Mouse (Mus musculus): ENCODE data around the gene Arhgap15. TPM values are rescaled to one million over a fixed set of nuclear protein-coding genes. Genes with fewer than 3 reads are reported as not detected.

The Arhgap15 gene
- polyA plus RNA-seq, 1 experiment from 2014 or later, result 2.0 TPM

DNA sequence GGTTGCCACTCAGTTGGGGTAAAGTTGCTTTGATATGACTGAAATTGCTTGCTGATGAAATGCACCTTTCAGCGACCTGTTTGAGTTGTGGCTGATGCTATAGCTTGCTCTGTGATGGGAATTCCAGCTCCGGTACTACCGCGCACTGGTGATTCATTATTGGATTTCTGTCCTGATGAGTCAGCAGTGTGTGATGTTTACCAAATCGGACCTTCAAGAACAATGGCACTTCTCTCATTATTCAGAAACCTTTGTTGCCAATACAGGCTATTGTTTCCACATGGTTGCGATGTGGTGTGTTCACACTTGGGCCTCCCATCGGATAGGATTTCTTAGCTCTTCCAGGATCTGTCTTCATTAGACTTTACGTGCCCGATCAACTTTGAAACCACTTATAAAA is 681.9 kb downstream of the Arhgap15 start:
- Histone ChIP-seq H3K27ac (replicated peaks) (no peak overlapping the region), H3K36me3 (no peaks in the 10 kb centered on the region), H3K4me3 (no peak overlapping the region), H3K4me1 (replicated peaks) (no peaks in the 10 kb centered on the region; the same call in 1 of the 2 replicates), H3K9me3 (no peaks in the 10 kb centered on the region), H3K9ac (no peak overlapping the region), H3K27me3 (no peaks in the 10 kb centered on the region), H3K4me2 (no peak overlapping the region)
- 79% methylated on average over 9 of the region's 9 CpGs for WGBS
- ATAC-seq (ENCODE audit: low read depth), result no peak

DNA sequence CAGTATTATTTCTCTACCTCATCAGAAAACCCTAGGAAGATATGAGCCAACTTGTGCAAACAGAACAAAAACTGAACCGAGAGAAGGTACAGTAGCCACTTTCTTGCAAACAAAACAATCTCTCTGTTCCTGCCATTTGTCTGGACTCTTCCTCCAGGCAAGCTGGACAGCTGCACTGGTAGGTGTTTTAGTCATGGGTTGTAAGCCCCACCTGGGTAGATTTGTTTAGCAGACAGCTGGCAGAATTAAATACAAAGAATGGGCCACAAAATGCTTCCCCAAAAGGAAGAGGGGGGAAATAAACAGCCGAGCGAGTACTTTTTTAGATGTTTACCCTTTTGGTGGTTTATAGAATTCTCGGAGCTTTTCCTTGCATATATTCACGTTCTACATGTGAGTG is 688.0 kb downstream of the Arhgap15 start:
- peaks cover 4% of the 10 kb centered on the region; the same call in 1 of the 2 replicates for H3K9me3 ChIP-seq
- 72% methylated on average over 5 of the region's 5 CpGs for WGBS
- no peaks in the 10 kb centered on the region for H3K36me3 ChIP-seq
- no peaks in the 10 kb centered on the region for H3K27me3 ChIP-seq
- H3K4me3 ChIP-seq, result no peak overlapping the region
- no peak overlapping the region for H3K27ac ChIP-seq (replicated peaks)
- ATAC-seq (ENCODE audit: low read depth), result no peak
- H3K4me1 ChIP-seq (replicated peaks), result no peaks in the 10 kb centered on the region; the same call in 1 of the 2 replicates
- H3K9ac ChIP-seq, result no peak overlapping the region
- no peak overlapping the region for H3K4me2 ChIP-seq

DNA sequence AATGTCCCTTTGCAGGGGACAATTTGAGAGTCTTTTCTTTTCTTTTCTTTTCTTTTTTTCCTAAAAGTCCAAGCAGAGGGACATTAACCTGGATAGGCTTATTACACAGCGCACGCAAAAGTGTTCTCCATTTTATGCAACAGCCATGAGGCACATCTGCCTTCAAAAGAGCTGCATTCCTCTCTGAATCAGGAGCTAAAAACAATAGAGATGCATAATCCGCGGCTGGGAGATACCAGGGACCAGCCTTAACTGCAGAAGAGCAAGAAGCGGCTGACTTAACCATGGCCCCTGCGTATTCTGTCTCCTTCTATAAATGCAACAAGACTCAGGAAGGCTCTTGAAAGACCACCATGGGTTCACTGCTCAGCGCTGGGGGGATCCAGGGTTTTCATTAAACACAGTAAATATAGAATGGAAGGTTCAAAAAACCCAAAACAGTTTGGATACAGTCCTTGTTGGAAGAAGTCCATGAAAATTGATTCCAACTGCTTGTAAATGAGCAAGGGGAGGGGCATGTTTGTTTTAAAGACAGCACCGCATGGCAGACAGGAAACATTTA is 689.0 kb downstream of the Arhgap15 start:
- Histone ChIP-seq H3K27ac (replicated peaks) (no peak overlapping the region), H3K9ac (no peak overlapping the region), H3K4me1 (replicated peaks) (no peaks in the 10 kb centered on the region; the same call in 1 of the 2 replicates), H3K4me2 (no peak overlapping the region), H3K27me3 (no peaks in the 10 kb centered on the region), H3K36me3 (no peaks in the 10 kb centered on the region), H3K9me3 (peaks cover 12% of the 10 kb centered on the region), H3K4me3 (no peak overlapping the region)
- 67% methylated on average over 8 of the region's 8 CpGs for WGBS
- ATAC-seq (ENCODE audit: low read depth), result no peak

DNA sequence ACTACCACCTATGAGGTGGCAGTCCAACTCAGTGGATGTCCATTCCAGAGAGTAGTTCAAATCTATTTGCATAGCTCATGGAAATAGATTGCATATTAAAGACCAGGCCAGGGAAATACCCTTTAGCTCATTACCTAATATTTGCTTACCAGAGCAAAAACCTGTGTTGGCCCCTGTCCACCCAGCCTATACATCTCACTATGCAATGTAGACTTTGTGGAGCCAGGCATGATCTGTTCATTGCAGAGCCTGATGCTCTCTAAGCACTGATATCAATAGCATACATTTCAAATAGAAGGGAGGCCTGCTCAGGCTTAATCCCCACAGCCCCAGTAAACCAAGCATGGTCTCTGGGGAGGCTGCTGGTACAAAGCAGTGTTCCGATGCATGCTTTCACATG is 689.4 kb downstream of the Arhgap15 start:
- 74% methylated on average over 1 of the region's 1 CpGs for WGBS
- H3K9ac ChIP-seq, result no peak overlapping the region
- H3K4me3 ChIP-seq, result no peak overlapping the region
- no peak for ATAC-seq (ENCODE audit: low read depth)
- H3K36me3 ChIP-seq, result no peaks in the 10 kb centered on the region
- H3K4me2 ChIP-seq, result no peak overlapping the region
- no peak overlapping the region for H3K27ac ChIP-seq (replicated peaks)
- no peaks in the 10 kb centered on the region for H3K27me3 ChIP-seq
- H3K9me3 ChIP-seq, result peaks cover 12% of the 10 kb centered on the region
- no peaks in the 10 kb centered on the region; the same call in 1 of the 2 replicates for H3K4me1 ChIP-seq (replicated peaks)

DNA sequence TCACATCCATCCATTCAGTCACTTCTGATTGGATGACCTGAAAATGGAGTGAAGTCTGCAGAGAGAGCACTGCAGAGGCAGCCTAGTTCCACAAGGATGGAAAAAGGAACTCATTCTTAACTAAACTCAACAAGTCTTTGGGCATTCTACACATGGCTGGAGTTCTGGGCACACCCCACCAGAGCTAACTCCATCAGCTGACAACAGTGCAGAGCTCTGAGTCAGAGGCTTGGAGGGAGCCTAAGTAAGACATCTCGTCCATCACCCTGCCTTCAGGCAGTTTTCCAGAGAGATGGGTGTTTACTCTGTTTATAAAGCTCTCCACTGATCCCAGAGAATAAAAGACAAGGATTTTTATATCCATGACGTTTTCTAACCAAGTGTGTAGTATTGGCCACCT is 696.3 kb downstream of the Arhgap15 start:
- H3K4me3 ChIP-seq, result no peak overlapping the region
- H3K27me3 ChIP-seq, result no peaks in the 10 kb centered on the region
- H3K9me3 ChIP-seq, result peaks cover 12% of the 10 kb centered on the region
- 77% methylated on average over 2 of the region's 2 CpGs for WGBS
- no peak for ATAC-seq (ENCODE audit: low read depth)
- H3K9ac ChIP-seq, result no peak overlapping the region
- H3K36me3 ChIP-seq, result no peaks in the 10 kb centered on the region
- no peaks in the 10 kb centered on the region; the same call in 1 of the 2 replicates for H3K4me1 ChIP-seq (replicated peaks)
- H3K27ac ChIP-seq (replicated peaks), result no peak overlapping the region
- no peak overlapping the region for H3K4me2 ChIP-seq

Other genes starting within 250 kb of the Arhgap15 start
- 0.28 and 0.47 TPM in 2 replicates for gene Kynu, start 193.5 kb upstream of the Arhgap15 start, polyA plus RNA-seq (2015; fragmentation: Nextera tagmentation; extraction: Ambion mirVana)

Measured in neural tube, embryonic 13.5 days (tissue).